Mouse (Mus musculus) gastrocnemius, adult 2 months (tissue): ENCODE data around the gene Ttc9b. TPM values are rescaled to one million over a fixed set of nuclear protein-coding genes. Genes with fewer than 3 reads are reported as not detected.

Experiments used
- DNase-seq: peaks from one replicate; pipeline ENCODE4 v3.0.0; 2022
- H3K27ac ChIP-seq: fragments of 200-600 bp; 2 replicates; pipeline ENCODE4 v1.8.1; 2022; ENCODE audit warnings: mild to moderate bottlenecking
- H3K4me3 ChIP-seq: fragments of 200-600 bp; 2 replicates; pipeline ENCODE4 v1.8.1; 2022; ENCODE audit warnings: mild to moderate bottlenecking, moderate library complexity
- CTCF ChIP-seq: fragments of 200-600 bp; IDR thresholded peaks from 2 replicates; pipeline ENCODE4 v1.8.1; 2022; ENCODE audit warnings: antibody characterized with exemption, mild to moderate bottlenecking, moderate library complexity
- intact Hi-C: fragments of 180-260 bp; cut with DNase I; formaldehyde crosslinking; loops from one replicate; pipeline ENCODE4 v1.15.1; 2025
- total RNA-seq, 2 experiments: library from RNA; stranded (reverse); gene quantifications; 2 replicates each; pipeline ENCODE4 v1.2.3; 2021

Gene Ttc9b
- total RNA-seq, 2 experiments from 2014 or later: not detected

- intact Hi-C loops: loop anchor here (5.0 to 10.0 kb wide), 2 partner anchors 72 to 75 kb away; no protein-coding TSS in a partner anchor
- no peak overlapping the region for H3K4me3 ChIP-seq
- no peak for DNase-seq
- TF ChIP-seq CTCF: no peak
- H3K27ac ChIP-seq: no peak overlapping the region
These were observed 4.0 kb upstream of the Ttc9b start for GRCm38 (mm10) chr7:27649723-27650122.

GRCm38 (mm10) chr7:27650949-27651348, 2.8 kb upstream of the Ttc9b start:
- H3K4me3 ChIP-seq: no peak overlapping the region
- intact Hi-C loops: loop anchor here (1.0 to 10.0 kb wide), 3 partner anchors 34 to 74 kb away; no protein-coding TSS in a partner anchor
- DNase-seq: peak; percentile 81
- no peak overlapping the region for H3K27ac ChIP-seq
- TF ChIP-seq CTCF: peak; percentile 90

- Histone ChIP-seq H3K27ac (no peak overlapping the region), H3K4me3 (no peak overlapping the region)
- DNase-seq: peak; percentile 68
- intact Hi-C loops: loop anchor here (5.0 to 10.0 kb wide), 2 partner anchors 70 to 77 kb away; no protein-coding TSS in a partner anchor
- TF ChIP-seq CTCF: peak; percentile 77
These were observed 1.0 kb downstream of the Ttc9b start for GRCm38 (mm10) chr7:27654607-27655276.

- H3K4me3 ChIP-seq: no peak overlapping the region
- DNase-seq: no peak
- intact Hi-C loops: loop anchor here (10.0 kb wide), 1 partner anchor 69 kb away; no protein-coding TSS in a partner anchor
- H3K27ac ChIP-seq: no peak overlapping the region
- no peak for TF ChIP-seq CTCF
These were observed 1.8 kb downstream of the Ttc9b start for GRCm38 (mm10) chr7:27655545-27655944.

- TF ChIP-seq CTCF: no peak
- Histone ChIP-seq H3K4me3 (no peak overlapping the region), H3K27ac (no peak overlapping the region)
- no peak for DNase-seq
- intact Hi-C loops: loop anchor here (10.0 kb wide), 1 partner anchor 68 kb away; no protein-coding TSS in a partner anchor
These were observed 2.9 kb downstream of the Ttc9b start for GRCm38 (mm10) chr7:27656600-27656999.

- H3K4me3 ChIP-seq: no peak overlapping the region
- no peak for DNase-seq
- intact Hi-C loops: loop anchor here (10.0 kb wide), 1 partner anchor 67 kb away; no protein-coding TSS in a partner anchor
- H3K27ac ChIP-seq: no peak overlapping the region
- no peak for TF ChIP-seq CTCF
These were observed 4.2 kb downstream of the Ttc9b start for GRCm38 (mm10) chr7:27657824-27658395.

GRCm38 (mm10) chr7:27658712-27659663, 5.3 kb downstream of the Ttc9b start:
- no peak overlapping the region for H3K27ac ChIP-seq
- no peak for TF ChIP-seq CTCF
- no peak overlapping the region for H3K4me3 ChIP-seq
- intact Hi-C loops: loop anchor here (10.0 kb wide), 1 partner anchor 66 kb away; no protein-coding TSS in a partner anchor
- no peak for DNase-seq

- intact Hi-C loops: no loop called here
- no peak for DNase-seq
These were observed 8.3 kb downstream of the Ttc9b start for GRCm38 (mm10) chr7:27662038-27662437.

GRCm38 (mm10) chr7:27673064-27673574, 19.4 kb downstream of the Ttc9b start:
- DNase-seq: no peak
- H3K4me3 ChIP-seq: peak overlapping the region; percentile 87
- intact Hi-C loops: loop anchor here (5.0 kb wide), 1 partner anchor 496 kb away; the partner anchor contains the start of gene Rab4b
- no peak for TF ChIP-seq CTCF
- H3K27ac ChIP-seq: peak overlapping the region; percentile 96

More at GRCm38 (mm10) chr7:27662038-27662437, 8.3 kb downstream of the Ttc9b start:
- Histone ChIP-seq H3K27ac (no peak overlapping the region), H3K4me3 (no peak overlapping the region)
- no peak for TF ChIP-seq CTCF

- peak overlapping the region; percentile 96 for H3K27ac ChIP-seq
- no peak for DNase-seq
- no peak for TF ChIP-seq CTCF
- peak overlapping the region; percentile 87 for H3K4me3 ChIP-seq
- intact Hi-C loops: loop anchor here (2.0 to 5.0 kb wide), 2 partner anchors 15 to 496 kb away; partner anchors contain the start of genes Rab4b and Zfp607b
These were observed 19.9 kb downstream of the Ttc9b start for GRCm38 (mm10) chr7:27673575-27674131.

- intact Hi-C loops: loop anchor here (2.0 to 5.0 kb wide), 2 partner anchors 15 to 497 kb away; partner anchors contain the start of genes Rab4b and Zfp607b
These were observed 20.4 kb downstream of the Ttc9b start for GRCm38 (mm10) chr7:27674195-27674521.

More at GRCm38 (mm10) chr7:27674195-27674521, 20.4 kb downstream of the Ttc9b start:
- H3K4me3 ChIP-seq: peak overlapping the region; percentile 87
- DNase-seq: no peak
- peak overlapping the region; percentile 96 for H3K27ac ChIP-seq
- TF ChIP-seq CTCF: no peak
